Mouse (Mus musculus) hindbrain, embryonic 14.5 days (tissue): ENCODE measurements around the gene Olfr986. TPM values are rescaled to one million over a fixed set of nuclear protein-coding genes. Genes with fewer than 3 reads are reported as not detected.
A peak's percentile ranks its signal among the peaks of the same experiment; 100 is the strongest.

ENCODE experiments used
- ATAC-seq: fragments of 200-750 bp; cut with Nextera tagmentation; 2 replicates; pipeline ENCODE4 v1.8.0; 2017; ENCODE audit warnings: moderate number of reproducible peaks, mild to moderate bottlenecking, moderate TSS enrichment, moderate library complexity; ENCODE audit not compliant: low FRiP score
- DNase-seq: peaks from one replicate; pipeline ENCODE4 v3.0.0-alpha.2; 2015; ENCODE audit warnings: low spot score
- H3K27ac ChIP-seq: fragments of 300-500 bp; sonication (generic); 2 replicates; pipeline ENCODE4 v1.5.1; 2014; ENCODE audit warnings: mild to moderate bottlenecking, moderate library complexity
- H3K27me3 ChIP-seq: fragments of 300-500 bp; sonication (generic); 2 replicates; pipeline ENCODE4 v1.6.1; 2014; ENCODE audit warnings: mild to moderate bottlenecking, low read length, mixed read lengths; ENCODE audit not compliant: control insufficient read depth, insufficient read depth
- H3K36me3 ChIP-seq: fragments of 300-500 bp; sonication (generic); replicated peaks from 2 replicates; pipeline ENCODE4 v1.6.1; 2014; ENCODE audit not compliant: control insufficient read depth, insufficient read depth
- H3K4me1 ChIP-seq: fragments of 300-500 bp; sonication (generic); replicated peaks from 2 replicates; pipeline ENCODE4 v1.6.1; 2014; ENCODE audit warnings: antibody characterized with exemption, low read length, mixed read lengths; ENCODE audit not compliant: control insufficient read depth, insufficient read depth
- H3K4me2 ChIP-seq: fragments of 300-500 bp; sonication (generic); replicated peaks from 2 replicates; pipeline ENCODE4 v1.6.1; 2014; ENCODE audit warnings: mild to moderate bottlenecking, moderate library complexity
- H3K4me3 ChIP-seq: fragments of 300-500 bp; sonication (generic); replicated peaks from 2 replicates; pipeline ENCODE4 v1.5.1; 2014; ENCODE audit warnings: mild to moderate bottlenecking, low read length
- H3K9ac ChIP-seq: fragments of 300-500 bp; sonication (generic); 2 replicates; pipeline ENCODE4 v1.6.1; 2014
- H3K9me3 ChIP-seq: fragments of 300-500 bp; sonication (generic); 2 replicates; pipeline ENCODE4 v1.6.1; 2016; ENCODE audit warnings: low read length; ENCODE audit not compliant: control insufficient read depth
- WGBS: fragments of 180-500 bp; shearing (Covaris S2); extraction: QIAGEN DNeasy Blood & Tissue Kit; methylation state at CpG from one replicate; pipeline ENCODE4 v1.1.7; 2014; 5-methylcytosine and 5-hydroxymethylcytosine counted together
- polyA plus RNA-seq: library from polyadenylated mRNA; unstranded; fragments of >200 nt; fragmentation: Nextera tagmentation; extraction: Ambion mirVana; gene quantifications from 2 replicates; pipeline ENCODE4 v1.2.1, GENCODE M21; 2014

Olfr986 gene
- polyA plus RNA-seq, 1 experiment from 2014 or later, result not detected

DNA sequence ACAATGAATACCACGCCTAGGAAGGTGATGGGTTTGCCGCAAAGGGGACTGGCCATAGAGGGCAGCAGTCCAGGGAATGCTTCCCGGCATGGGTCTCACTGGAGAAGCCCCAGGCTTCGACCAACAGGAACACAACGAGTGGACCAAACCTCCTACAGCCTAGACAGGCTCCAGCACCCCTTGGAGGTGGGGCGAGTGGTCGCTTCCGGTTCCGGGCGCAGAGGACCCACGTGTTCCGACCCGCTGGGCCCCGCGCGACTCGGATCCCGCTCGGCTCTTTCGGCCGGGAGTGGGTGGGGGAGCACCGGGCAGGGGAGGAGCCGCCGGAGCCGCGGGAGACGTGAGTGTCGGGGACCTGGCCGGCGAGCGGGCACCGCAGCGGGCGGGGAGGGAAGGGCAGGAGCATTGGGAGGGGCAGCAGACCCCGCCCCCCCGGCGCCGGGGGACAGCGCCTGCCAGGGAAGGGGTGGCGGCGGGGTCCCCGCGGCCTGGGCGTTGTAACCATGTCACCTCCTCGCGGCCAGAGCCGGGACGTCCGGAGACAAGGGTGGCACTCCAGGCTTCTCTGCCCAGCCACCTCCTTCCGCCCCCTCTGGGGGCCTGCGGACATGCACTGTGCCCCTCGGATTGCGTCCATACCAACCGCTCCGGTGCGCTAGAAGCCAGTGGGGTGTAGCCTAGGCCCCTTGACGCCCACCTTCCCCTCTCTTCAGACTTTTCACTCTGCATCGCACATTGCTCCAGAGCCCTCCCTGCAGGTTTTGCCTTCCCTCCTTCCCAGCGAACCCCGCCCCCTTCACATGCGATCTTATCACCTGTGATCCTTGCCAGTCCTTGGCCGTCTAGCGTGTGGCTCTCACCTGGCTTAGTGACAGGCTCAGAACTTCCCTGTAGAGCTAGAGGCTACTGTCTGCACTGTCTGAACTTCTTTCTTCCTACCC, 11.6 kb downstream of the Olfr986 start, which contains the start of gene Zfp202:
Gene Zfp202, plus strand, starts transcription at position 219 of the 941 bp plus-strand sequence.
- under 1% methylated on average over 62 of the region's 63 CpGs for WGBS

DNA sequence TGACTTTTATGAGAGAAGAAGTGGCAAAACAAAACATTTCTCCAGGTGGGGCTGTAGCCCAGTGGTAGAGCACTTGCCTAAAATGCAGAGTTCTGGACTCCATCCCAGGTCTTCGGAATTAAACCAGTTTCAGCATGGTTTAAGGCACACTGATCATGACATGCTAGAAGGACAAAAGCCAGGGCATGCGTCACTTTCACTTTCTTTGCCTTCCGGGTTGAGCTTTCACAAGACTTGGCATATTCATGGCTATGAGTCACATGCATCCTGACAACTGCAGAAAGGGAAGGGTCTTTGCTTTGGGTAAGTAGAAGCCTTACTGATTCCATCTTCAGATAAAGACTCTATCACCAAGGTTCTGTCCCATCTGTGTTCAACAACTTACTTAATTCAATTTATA, 15.3 kb downstream of the Olfr986 start:
- no peak overlapping the region for H3K27ac ChIP-seq
- H3K4me1 ChIP-seq, result peaks cover 14% of the 10 kb centered on the region
- H3K9ac ChIP-seq, result no peak overlapping the region
- DNase-seq, result no peak
- H3K9me3 ChIP-seq, result no peaks in the 10 kb centered on the region
- no peaks in the 10 kb centered on the region for H3K27me3 ChIP-seq
- H3K36me3 ChIP-seq, result 0 out of 2 replicates have a peak, but pooled peaks cover 6% of the 10 kb centered on the region
- ATAC-seq, result no peak
- no peak overlapping the region for H3K4me2 ChIP-seq
- 94% methylated on average over 3 of the region's 3 CpGs for WGBS
- no peak overlapping the region for H3K4me3 ChIP-seq

More for the DNA sequence above, 11.6 kb downstream of the Olfr986 start, which contains the start of gene Zfp202:
- no peaks in the 10 kb centered on the region for H3K27me3 ChIP-seq
- H3K4me1 ChIP-seq, result peaks cover 14% of the 10 kb centered on the region
- peak; percentile 98 for ATAC-seq
- H3K9me3 ChIP-seq, result no peaks in the 10 kb centered on the region
- peak within 1 kb of the TSS; percentile 86 for H3K4me3 ChIP-seq
- peak within 1 kb of the TSS; percentile 66 for H3K27ac ChIP-seq
- 0 out of 2 replicates have a peak, but pooled peaks cover 6% of the 10 kb centered on the region for H3K36me3 ChIP-seq
- DNase-seq, result peak; percentile 84
- H3K9ac ChIP-seq, result peak within 1 kb of the TSS; percentile 85
- peak within 1 kb of the TSS; percentile 77 for H3K4me2 ChIP-seq

- no peaks in the 10 kb centered on the region for H3K9me3 ChIP-seq
- 81% methylated on average over 5 of the region's 5 CpGs for WGBS
- no peak overlapping the region for H3K4me3 ChIP-seq
- H3K9ac ChIP-seq, result no peak overlapping the region
- peaks cover 47% of the 10 kb centered on the region for H3K36me3 ChIP-seq
- H3K4me1 ChIP-seq, result no peaks in the 10 kb centered on the region
- H3K4me2 ChIP-seq, result no peak overlapping the region
- ATAC-seq, result no peak
- DNase-seq, result no peak
- H3K27me3 ChIP-seq, result no peaks in the 10 kb centered on the region
- H3K27ac ChIP-seq, result no peak overlapping the region
These were observed 25.8 kb downstream of the Olfr986 start for GRCm38 (mm10) chr9:40206546-40206950.

DNA sequence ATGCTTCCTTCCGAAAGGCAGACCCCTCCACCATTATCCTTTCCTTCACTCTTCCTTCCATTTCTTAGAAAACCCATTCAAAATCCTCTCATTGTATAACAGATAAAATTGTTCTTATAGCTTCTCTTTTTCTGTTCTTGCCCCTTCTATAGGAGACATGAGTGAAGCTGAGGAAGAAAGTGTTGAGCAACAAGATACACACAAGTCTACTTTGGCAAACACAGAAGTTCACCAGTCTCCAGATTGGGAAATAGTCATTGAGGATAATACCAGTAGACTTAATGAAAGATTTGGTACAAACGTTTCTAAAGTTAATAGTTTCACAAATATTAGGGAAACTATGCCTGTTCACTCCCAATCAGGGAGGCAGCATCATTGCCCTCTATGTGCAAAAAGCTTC, 30.0 kb downstream of the Olfr986 start:
- H3K27me3 ChIP-seq, result no peaks in the 10 kb centered on the region
- WGBS, result 97% methylated on average over 2 of the region's 2 CpGs
- H3K4me2 ChIP-seq, result no peak overlapping the region
- no peak overlapping the region for H3K9ac ChIP-seq
- H3K4me1 ChIP-seq, result no peaks in the 10 kb centered on the region
- DNase-seq (no peak), ATAC-seq (no peak)
- H3K9me3 ChIP-seq, result no peaks in the 10 kb centered on the region
- no peak overlapping the region for H3K4me3 ChIP-seq
- no peak overlapping the region for H3K27ac ChIP-seq
- H3K36me3 ChIP-seq, result peaks cover 71% of the 10 kb centered on the region

DNA sequence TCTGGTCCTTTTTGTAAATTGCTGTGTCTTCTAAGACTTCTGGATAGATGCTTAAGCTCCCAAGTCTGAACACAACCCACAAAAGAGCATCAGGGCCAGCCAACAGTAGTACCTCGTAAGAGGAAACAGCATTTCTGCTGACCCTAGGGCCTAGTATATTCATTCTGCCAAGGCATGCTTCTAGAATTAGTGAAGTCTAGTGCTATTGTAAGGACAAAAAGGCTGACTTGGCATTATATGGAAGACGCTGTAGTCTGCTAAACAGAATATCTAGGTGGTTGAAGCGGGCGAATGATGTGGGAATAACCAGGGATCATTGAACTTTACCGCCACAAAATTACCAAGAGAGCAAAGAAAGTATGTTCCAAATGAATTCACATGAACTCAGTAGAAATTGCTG, 33.3 kb downstream of the Olfr986 start:
- no peaks in the 10 kb centered on the region for H3K4me1 ChIP-seq
- WGBS, result 95% methylated on average over 5 of the region's 5 CpGs
- no peak overlapping the region for H3K4me2 ChIP-seq
- ATAC-seq (no peak), DNase-seq (no peak)
- peaks cover 47% of the 10 kb centered on the region for H3K36me3 ChIP-seq
- no peak overlapping the region for H3K9ac ChIP-seq
- no peaks in the 10 kb centered on the region for H3K27me3 ChIP-seq
- no peak overlapping the region for H3K4me3 ChIP-seq
- H3K9me3 ChIP-seq, result no peaks in the 10 kb centered on the region
- H3K27ac ChIP-seq, result no peak overlapping the region

DNA sequence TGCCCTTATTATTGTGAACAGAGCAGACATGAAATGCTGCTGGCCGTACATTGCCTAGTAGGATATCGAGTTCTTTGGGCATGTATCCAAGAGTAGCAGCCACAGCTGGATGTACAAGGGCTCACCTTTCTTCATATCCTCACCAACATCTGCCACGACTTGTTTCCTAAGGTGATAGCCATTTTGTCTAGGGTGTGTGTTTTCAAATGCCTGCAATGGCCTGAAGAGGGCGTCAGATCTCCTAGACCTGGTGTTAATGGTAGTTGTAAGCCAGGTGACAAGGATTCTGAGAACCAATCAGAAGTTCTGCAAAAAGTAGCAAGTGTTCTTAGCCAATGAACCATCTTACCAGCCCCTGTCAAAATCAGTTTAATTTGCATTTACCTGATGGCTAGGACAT, 35.9 kb downstream of the Olfr986 start:
- Histone ChIP-seq H3K4me1 (no peaks in the 10 kb centered on the region), H3K4me2 (no peak overlapping the region), H3K27me3 (no peaks in the 10 kb centered on the region), H3K27ac (no peak overlapping the region), H3K9me3 (no peaks in the 10 kb centered on the region), H3K36me3 (peaks cover 22% of the 10 kb centered on the region), H3K9ac (no peak overlapping the region), H3K4me3 (no peak overlapping the region)
- no peak for ATAC-seq
- whole genome bisulfite sequencing, result 64% methylated on average over 4 of the region's 4 CpGs
- no peak for DNase-seq

DNA sequence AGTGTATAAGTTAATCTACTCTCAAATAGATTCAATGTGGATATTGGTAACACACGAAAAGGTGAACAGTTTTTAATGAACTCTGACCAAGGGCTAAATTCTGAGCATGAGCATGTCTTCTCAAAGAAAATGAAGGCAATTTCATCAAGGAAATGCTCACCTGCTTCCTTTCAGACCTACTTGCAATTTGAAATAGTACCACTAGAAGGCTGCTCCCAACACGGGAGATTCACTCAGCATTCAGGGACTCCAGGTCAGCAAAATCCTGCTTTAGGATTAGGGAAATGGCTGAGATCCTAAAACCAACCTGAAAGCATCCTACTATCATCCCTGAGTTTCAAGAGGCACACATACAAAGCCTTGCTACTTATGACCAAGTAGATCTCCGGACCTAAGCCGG, 43.6 kb downstream of the Olfr986 start:
- DNase-seq (no peak), ATAC-seq (no peak)
- H3K4me2 ChIP-seq, result no peak overlapping the region
- WGBS, result 75% methylated on average over 4 of the region's 4 CpGs
- H3K36me3 ChIP-seq, result no peaks in the 10 kb centered on the region
- H3K4me3 ChIP-seq, result no peak overlapping the region
- no peaks in the 10 kb centered on the region for H3K9me3 ChIP-seq
- no peak overlapping the region for H3K9ac ChIP-seq
- no peaks in the 10 kb centered on the region for H3K4me1 ChIP-seq
- no peak overlapping the region for H3K27ac ChIP-seq
- H3K27me3 ChIP-seq, result no peaks in the 10 kb centered on the region

DNA sequence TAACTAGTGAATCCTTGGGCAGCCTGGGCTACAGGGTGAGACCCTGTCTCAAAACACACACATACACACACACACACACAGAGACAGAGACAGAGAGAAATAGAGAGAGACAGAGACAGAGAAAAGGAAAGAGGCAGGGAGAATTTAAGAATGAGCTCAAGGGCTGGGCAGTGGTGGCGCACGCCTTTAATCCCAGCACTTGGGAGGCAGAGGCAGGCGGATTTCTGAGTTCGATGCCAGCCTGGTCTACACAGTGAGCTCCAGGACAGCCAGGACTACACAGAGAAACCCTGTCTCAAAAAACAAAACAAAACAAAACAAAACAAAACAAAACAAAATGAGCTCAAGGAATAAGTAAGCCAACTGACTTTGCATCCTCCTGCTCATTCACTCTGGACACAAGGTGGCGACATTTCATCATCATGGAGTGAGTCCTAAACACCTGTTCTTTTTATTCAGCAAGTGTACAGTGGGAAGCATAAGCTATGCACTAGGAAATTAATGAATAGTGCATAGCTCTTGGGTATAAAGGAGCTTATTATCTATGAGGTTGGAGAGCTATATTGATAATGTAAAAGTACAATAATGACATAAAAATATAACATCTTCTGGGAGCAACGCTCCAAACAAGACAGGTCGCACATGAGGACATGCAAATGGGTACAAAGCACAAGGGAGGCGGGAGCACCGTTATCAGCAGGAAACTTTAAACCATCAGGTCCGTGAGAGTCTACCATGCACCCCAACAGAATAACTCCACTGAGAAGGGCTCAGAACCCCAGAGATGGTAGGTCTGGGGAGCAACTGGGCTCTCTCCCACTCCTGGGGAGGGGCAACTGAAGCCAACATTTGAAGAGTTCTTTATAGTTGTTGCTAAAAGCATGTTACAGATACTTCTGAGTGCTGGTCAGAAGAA, 47.4 kb downstream of the Olfr986 start:
- H3K27me3 ChIP-seq, result no peaks in the 10 kb centered on the region
- DNase-seq, result peak; percentile 92
- peak; percentile 86 for ATAC-seq
- no peak overlapping the region for H3K27ac ChIP-seq
- no peak overlapping the region for H3K4me3 ChIP-seq
- 69% methylated on average over 10 of the region's 10 CpGs for WGBS
- no peak overlapping the region for H3K4me2 ChIP-seq
- no peaks in the 10 kb centered on the region for H3K36me3 ChIP-seq
- H3K4me1 ChIP-seq, result no peaks in the 10 kb centered on the region
- no peak overlapping the region for H3K9ac ChIP-seq
- peaks cover 4% of the 10 kb centered on the region; the same call in 1 of the 2 replicates for H3K9me3 ChIP-seq

DNA sequence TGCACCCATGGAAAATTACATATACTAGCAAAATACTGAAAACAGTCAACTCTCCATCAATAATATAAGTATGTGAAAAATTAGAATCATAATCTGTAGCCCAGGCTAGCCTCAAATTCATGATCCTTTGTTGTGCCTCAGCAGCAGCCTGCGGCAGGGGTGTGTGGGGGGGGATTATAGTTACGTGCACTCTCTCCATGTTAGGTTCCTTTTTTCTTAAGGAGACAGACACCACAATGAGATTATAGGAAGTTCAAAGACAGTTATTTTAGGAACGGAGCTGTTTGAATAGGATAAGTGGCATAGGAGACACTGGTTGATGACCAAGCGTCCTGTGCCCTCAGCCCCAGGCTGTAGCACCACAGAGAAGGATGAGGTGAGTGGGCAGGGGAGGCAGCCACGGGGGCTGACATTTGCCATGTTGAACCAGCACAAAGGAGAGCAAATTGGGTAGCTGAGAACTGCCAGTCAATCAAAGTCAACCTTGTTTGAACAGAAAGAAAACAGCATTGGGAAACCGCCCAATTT, 48.1 kb downstream of the Olfr986 start:
- no peak for DNase-seq

More for the DNA sequence above, 48.1 kb downstream of the Olfr986 start:
- no peaks in the 10 kb centered on the region for H3K4me1 ChIP-seq
- no peak overlapping the region for H3K4me3 ChIP-seq
- 39% methylated on average over 6 of the region's 6 CpGs for WGBS
- no peaks in the 10 kb centered on the region for H3K36me3 ChIP-seq
- no peak overlapping the region; the same call in 1 of the 2 replicates for H3K27ac ChIP-seq
- H3K27me3 ChIP-seq, result no peaks in the 10 kb centered on the region
- H3K4me2 ChIP-seq, result no peak overlapping the region
- H3K9me3 ChIP-seq, result peaks cover 4% of the 10 kb centered on the region; the same call in 1 of the 2 replicates
- ATAC-seq, result no peak
- H3K9ac ChIP-seq, result no peak overlapping the region
